Mouse (Mus musculus) midbrain, embryonic 12.5 days (tissue): ENCODE results near the gene Ahsa2. TPM values are rescaled to one million over a fixed set of nuclear protein-coding genes. Genes with fewer than 3 reads are reported as not detected.
"Not testable (repeated sequence)": the region's sequence is repeated elsewhere in the genome, so short reads cannot be mapped to it uniquely, and the experiment has no call there.

ENCODE experiments used
- ATAC-seq: fragments of 200-750 bp; cut with Nextera tagmentation; 2 replicates; pipeline ENCODE4 v1.8.0; 2017; ENCODE audit warnings: low read depth, moderate TSS enrichment, moderate library complexity; ENCODE audit not compliant: low FRiP score
- H3K27ac ChIP-seq: fragments of 300-500 bp; sonication (generic); replicated peaks from 2 replicates; pipeline ENCODE4 v1.5.1; 2016; ENCODE audit warnings: mild to moderate bottlenecking
- H3K27me3 ChIP-seq: fragments of 300-500 bp; sonication (generic); 2 replicates; pipeline ENCODE4 v1.6.1; 2016; ENCODE audit warnings: mild to moderate bottlenecking
- H3K36me3 ChIP-seq: fragments of 300-500 bp; sonication (generic); 2 replicates; pipeline ENCODE4 v1.6.1; 2016
- H3K4me1 ChIP-seq: fragments of 300-500 bp; sonication (generic); 2 replicates; pipeline ENCODE4 v1.6.1; 2016
- H3K4me2 ChIP-seq: fragments of 300-500 bp; sonication (generic); replicated peaks from 2 replicates; pipeline ENCODE4 v1.6.1; 2016; ENCODE audit warnings: mild to moderate bottlenecking, moderate library complexity
- H3K4me3 ChIP-seq: fragments of 300-500 bp; sonication (generic); 2 replicates; pipeline ENCODE4 v1.5.1; 2016; ENCODE audit warnings: mild to moderate bottlenecking
- H3K9ac ChIP-seq: fragments of 300-500 bp; sonication (generic); replicated peaks from 2 replicates; pipeline ENCODE4 v1.6.1; 2016; ENCODE audit warnings: mild to moderate bottlenecking, moderate library complexity
- H3K9me3 ChIP-seq: fragments of 300-500 bp; sonication (generic); 2 replicates; pipeline ENCODE4 v1.6.1; 2016; ENCODE audit warnings: mild to moderate bottlenecking
- WGBS: fragments of 180-500 bp; shearing (Covaris S2); methylation state at CpG from one replicate; pipeline ENCODE4 v1.1.7; 2016; 5-methylcytosine and 5-hydroxymethylcytosine counted together
- microRNA-seq: library from miRNA; unstranded; fragments of <30 nt; microRNA quantifications from one replicate; pipeline ENCODE4, GENCODE M21; 2017
- polyA plus RNA-seq: library from polyadenylated mRNA; unstranded; fragments of >200 nt; fragmentation: Nextera tagmentation; extraction: Ambion mirVana; gene quantifications from 2 replicates; pipeline ENCODE4 v1.2.1, GENCODE M21; 2016

Gene Ahsa2
- polyA plus RNA-seq, 1 experiment from 2014 or later = 149 TPM

GRCm38 (mm10) chr11:23492048-23492790 is 5.6 kb downstream of the Ahsa2 start:
- 93% methylated on average over 4 of the region's 4 CpGs for WGBS
- Histone ChIP-seq H3K27me3 (no peaks in the 10 kb centered on the region), H3K27ac (no peak overlapping the region), H3K4me2 (no peak overlapping the region), H3K4me3 (no peak overlapping the region), H3K9ac (no peak overlapping the region), H3K9me3 (no peaks in the 10 kb centered on the region), H3K4me1 (peaks cover 19% of the 10 kb centered on the region), H3K36me3 (peaks cover 90% of the 10 kb centered on the region)
- ATAC-seq = no peak

- Histone ChIP-seq H3K27ac (no peak overlapping the region), H3K4me3 (no peak overlapping the region), H3K4me1 (peaks cover under 1% of the 10 kb centered on the region), H3K4me2 (no peak overlapping the region), H3K9ac (no peak overlapping the region), H3K27me3 (no peaks in the 10 kb centered on the region), H3K9me3 (no peaks in the 10 kb centered on the region), H3K36me3 (peaks cover 88% of the 10 kb centered on the region)
- no peak for ATAC-seq
- WGBS = 90% methylated on average over 1 of the region's 1 CpGs
Observed at GRCm38 (mm10) chr11:23489955-23490354, 7.9 kb downstream of the Ahsa2 start.

- not testable (repeated sequence) for H3K4me1 ChIP-seq, H3K9ac ChIP-seq, H3K4me2 ChIP-seq, H3K4me3 ChIP-seq, H3K27ac ChIP-seq, H3K9me3 ChIP-seq, ATAC-seq, H3K27me3 ChIP-seq
- WGBS = 97% methylated on average over 2 of the region's 2 CpGs
- H3K36me3 ChIP-seq = peaks cover 40% of the 10 kb centered on the region
Observed at GRCm38 (mm10) chr11:23465862-23466261, 32.0 kb downstream of the Ahsa2 start.

Small RNAs within 50 kb of the gene (microRNA-seq; reads per million reads assigned to microRNA genes)
- not detected for gene Gm47279

Other genes starting within 250 kb of the Ahsa2 start
- gene Xpo1, start 242.0 kb downstream of the Ahsa2 start, polyA plus RNA-seq = 155 and 164 TPM in 2 replicates
- 29.5 and 36.5 TPM in 2 replicates for gene Usp34, start 191.1 kb downstream of the Ahsa2 start, polyA plus RNA-seq
- not detected in 2 replicates for gene 1700093K21Rik, start 23.1 kb upstream of the Ahsa2 start, polyA plus RNA-seq
- gene 0610010F05Rik, start 135.6 kb upstream of the Ahsa2 start, polyA plus RNA-seq = 78.2 and 90.4 TPM in 2 replicates
- gene Pus10, start 167.6 kb upstream of the Ahsa2 start, polyA plus RNA-seq = 18.7 and 21.9 TPM in 2 replicates
- 45.0 and 47.3 TPM in 2 replicates for gene Pex13, start 167.9 kb upstream of the Ahsa2 start, polyA plus RNA-seq